Mouse (Mus musculus): ENCODE measurements around the gene Tm4sf20. TPM values are rescaled to one million over a fixed set of nuclear protein-coding genes. Genes with fewer than 3 reads are reported as not detected.

Tm4sf20 gene
- polyA plus RNA-seq (2015; fragmentation: Nextera tagmentation; extraction: Ambion mirVana) = 0.20 and 0.36 TPM in 2 replicates

GRCm38 (mm10) chr1:82768269-82768668 lies at the start of gene Tm4sf20:
Gene Tm4sf20, minus strand, starts transcription at chr1:82768461.
- Histone ChIP-seq H3K9me3 (replicated peaks) (no peaks in the 10 kb centered on the region), H3K4me3 (no peak within 1 kb of the TSS), H3K4me2 (no peak within 1 kb of the TSS), H3K36me3 (ENCODE audit: poor library complexity, severe bottlenecking) (no peaks in the 10 kb centered on the region), H3K4me1 (no peaks in the 10 kb centered on the region), H3K9ac (no peak within 1 kb of the TSS), H3K27me3 (no peaks in the 10 kb centered on the region), H3K27ac (no peak within 1 kb of the TSS)
- WGBS = 84% methylated on average over 5 of the region's 5 CpGs
- ATAC-seq = no peak

GRCm38 (mm10) chr1:82815941-82816716 lies 47.9 kb upstream of the Tm4sf20 start:
- no peaks in the 10 kb centered on the region for H3K4me1 ChIP-seq
- no peak overlapping the region for H3K4me3 ChIP-seq
- H3K27ac ChIP-seq = no peak overlapping the region
- no peak for ATAC-seq
- WGBS = 84% methylated on average over 17 of the region's 17 CpGs
- no peaks in the 10 kb centered on the region for H3K9me3 ChIP-seq (replicated peaks)
- H3K27me3 ChIP-seq = no peaks in the 10 kb centered on the region
- H3K36me3 ChIP-seq (ENCODE audit: poor library complexity, severe bottlenecking) = no peaks in the 10 kb centered on the region
- H3K4me2 ChIP-seq = no peak overlapping the region
- H3K9ac ChIP-seq = no peak overlapping the region

DNA sequence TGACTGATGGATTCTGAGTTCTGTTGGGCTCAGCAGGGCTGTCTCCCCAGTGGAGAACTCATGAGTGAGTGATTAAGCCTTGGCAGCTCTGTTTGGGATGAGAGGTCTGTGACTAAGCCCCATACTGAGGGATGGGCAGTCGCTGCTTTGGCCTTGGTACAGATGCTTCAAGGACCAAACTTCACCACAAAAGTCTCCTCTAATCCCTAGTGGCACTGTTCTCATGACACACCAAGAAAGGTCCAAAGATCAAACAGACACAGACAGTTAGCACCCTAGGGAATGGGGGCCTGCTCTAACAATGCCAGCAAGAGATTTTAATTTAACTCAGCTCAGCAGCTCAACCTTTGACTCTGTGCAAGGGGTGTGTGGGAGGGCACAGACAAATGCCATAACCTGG lies 43.5 kb upstream of the Tm4sf20 start:
- WGBS = 70% methylated on average over 1 of the region's 1 CpGs
- no peaks in the 10 kb centered on the region for H3K36me3 ChIP-seq (ENCODE audit: poor library complexity, severe bottlenecking)
- no peak overlapping the region for H3K27ac ChIP-seq
- H3K9ac ChIP-seq = no peak overlapping the region
- H3K4me1 ChIP-seq = no peaks in the 10 kb centered on the region
- H3K4me3 ChIP-seq = no peak overlapping the region
- H3K4me2 ChIP-seq = no peak overlapping the region
- no peaks in the 10 kb centered on the region for H3K9me3 ChIP-seq (replicated peaks)
- ATAC-seq = no peak
- H3K27me3 ChIP-seq = no peaks in the 10 kb centered on the region

DNA sequence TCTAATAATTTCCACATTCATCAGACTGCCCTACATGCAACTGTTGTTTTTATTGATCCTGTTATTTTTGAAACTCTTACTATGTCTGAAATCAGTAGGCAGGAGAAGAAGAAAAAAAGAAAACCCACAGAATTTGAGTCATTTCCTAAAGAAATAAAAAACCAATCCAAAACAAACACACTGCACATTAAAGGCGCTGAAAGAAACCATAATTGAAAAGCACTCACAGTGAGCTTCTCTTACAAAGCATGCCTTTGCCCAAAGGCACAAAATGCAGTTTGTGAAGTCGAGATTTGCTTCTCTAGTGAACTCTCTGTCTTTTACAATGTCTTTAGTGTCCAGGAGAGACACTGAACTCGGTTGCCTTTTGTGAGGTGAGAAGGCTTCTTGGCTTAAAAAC lies 40.3 kb upstream of the Tm4sf20 start:
- Histone ChIP-seq H3K9ac (no peak overlapping the region), H3K27me3 (no peaks in the 10 kb centered on the region), H3K4me1 (no peaks in the 10 kb centered on the region), H3K36me3 (ENCODE audit: poor library complexity, severe bottlenecking) (no peaks in the 10 kb centered on the region), H3K27ac (no peak overlapping the region), H3K9me3 (replicated peaks) (no peaks in the 10 kb centered on the region), H3K4me3 (no peak overlapping the region), H3K4me2 (no peak overlapping the region)
- WGBS = 74% methylated on average over 3 of the region's 3 CpGs
- no peak for ATAC-seq

GRCm38 (mm10) chr1:82807206-82807605 lies 38.9 kb upstream of the Tm4sf20 start:
- Histone ChIP-seq H3K9ac (no peak overlapping the region), H3K4me1 (no peaks in the 10 kb centered on the region), H3K4me2 (no peak overlapping the region), H3K9me3 (replicated peaks) (no peaks in the 10 kb centered on the region), H3K27ac (no peak overlapping the region), H3K27me3 (no peaks in the 10 kb centered on the region), H3K4me3 (no peak overlapping the region), H3K36me3 (ENCODE audit: poor library complexity, severe bottlenecking) (no peaks in the 10 kb centered on the region)
- WGBS = 78% methylated on average over 7 of the region's 7 CpGs
- ATAC-seq = no peak

GRCm38 (mm10) chr1:82806391-82806790 lies 38.1 kb upstream of the Tm4sf20 start:
- Histone ChIP-seq H3K9me3 (replicated peaks) (no peaks in the 10 kb centered on the region), H3K4me3 (no peak overlapping the region), H3K9ac (no peak overlapping the region), H3K27ac (no peak overlapping the region), H3K27me3 (no peaks in the 10 kb centered on the region), H3K4me1 (no peaks in the 10 kb centered on the region), H3K4me2 (no peak overlapping the region), H3K36me3 (ENCODE audit: poor library complexity, severe bottlenecking) (no peaks in the 10 kb centered on the region)
- ATAC-seq = no peak
- WGBS = 79% methylated on average over 8 of the region's 8 CpGs

- WGBS = 100% methylated on average over 1 of the region's 1 CpGs
- H3K4me3 ChIP-seq = no peak overlapping the region
Measured at GRCm38 (mm10) chr1:82804059-82804458, 35.8 kb upstream of the Tm4sf20 start.

GRCm38 (mm10) chr1:82803608-82804007 lies 35.3 kb upstream of the Tm4sf20 start:
- Histone ChIP-seq H3K27ac (no peak overlapping the region), H3K4me2 (no peak overlapping the region), H3K4me3 (no peak overlapping the region), H3K4me1 (no peaks in the 10 kb centered on the region), H3K9me3 (replicated peaks) (no peaks in the 10 kb centered on the region), H3K9ac (no peak overlapping the region), H3K36me3 (ENCODE audit: poor library complexity, severe bottlenecking) (no peaks in the 10 kb centered on the region), H3K27me3 (no peaks in the 10 kb centered on the region)
- ATAC-seq = no peak
- whole genome bisulfite sequencing = 76% methylated on average over 7 of the region's 7 CpGs

More at GRCm38 (mm10) chr1:82804059-82804458, 35.8 kb upstream of the Tm4sf20 start:
- H3K9me3 ChIP-seq (replicated peaks) = no peaks in the 10 kb centered on the region
- no peaks in the 10 kb centered on the region for H3K36me3 ChIP-seq (ENCODE audit: poor library complexity, severe bottlenecking)
- no peaks in the 10 kb centered on the region for H3K4me1 ChIP-seq
- no peak for ATAC-seq
- no peak overlapping the region for H3K9ac ChIP-seq
- no peak overlapping the region for H3K4me2 ChIP-seq
- no peaks in the 10 kb centered on the region for H3K27me3 ChIP-seq
- H3K27ac ChIP-seq = no peak overlapping the region

- no peak overlapping the region for H3K9ac ChIP-seq
- WGBS = 81% methylated on average over 12 of the region's 12 CpGs
- H3K9me3 ChIP-seq (replicated peaks) = no peaks in the 10 kb centered on the region
- H3K4me1 ChIP-seq = no peaks in the 10 kb centered on the region
- no peak overlapping the region for H3K4me2 ChIP-seq
- H3K36me3 ChIP-seq (ENCODE audit: poor library complexity, severe bottlenecking) = no peaks in the 10 kb centered on the region
- no peak for ATAC-seq
- H3K27me3 ChIP-seq = no peaks in the 10 kb centered on the region
- H3K4me3 ChIP-seq = no peak overlapping the region
- no peak overlapping the region for H3K27ac ChIP-seq
Measured at GRCm38 (mm10) chr1:82801105-82801783, 33.0 kb upstream of the Tm4sf20 start.

GRCm38 (mm10) chr1:82798922-82799321 lies 30.7 kb upstream of the Tm4sf20 start:
- no peaks in the 10 kb centered on the region for H3K9me3 ChIP-seq (replicated peaks)
- no peak overlapping the region for H3K27ac ChIP-seq
- no peak overlapping the region for H3K4me2 ChIP-seq
- no peaks in the 10 kb centered on the region for H3K4me1 ChIP-seq
- H3K27me3 ChIP-seq = no peaks in the 10 kb centered on the region
- no peak overlapping the region for H3K9ac ChIP-seq
- WGBS = 79% methylated on average over 4 of the region's 4 CpGs
- H3K36me3 ChIP-seq (ENCODE audit: poor library complexity, severe bottlenecking) = no peaks in the 10 kb centered on the region
- ATAC-seq = no peak
- H3K4me3 ChIP-seq = no peak overlapping the region

DNA sequence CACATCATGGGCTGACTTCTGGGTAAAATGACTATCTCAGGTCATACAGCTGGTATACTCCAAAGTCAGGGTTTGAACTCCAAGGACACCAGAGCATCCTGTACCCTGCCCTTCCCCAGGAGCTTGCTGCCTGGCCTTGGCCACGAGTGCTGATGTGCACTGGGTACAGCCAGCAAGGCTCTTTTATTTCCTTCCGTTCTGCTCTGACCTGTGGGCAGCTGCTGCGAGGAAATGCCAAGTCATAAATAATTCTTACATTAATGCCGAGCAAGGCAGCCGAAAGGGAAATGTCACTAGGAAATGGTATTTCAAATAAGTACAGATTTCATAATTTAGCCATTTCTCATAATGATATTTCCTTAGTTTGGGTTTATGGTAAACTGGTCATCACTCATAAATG lies 30.0 kb upstream of the Tm4sf20 start:
- Histone ChIP-seq H3K4me2 (no peak overlapping the region), H3K9me3 (replicated peaks) (no peaks in the 10 kb centered on the region), H3K9ac (no peak overlapping the region), H3K27me3 (no peaks in the 10 kb centered on the region), H3K4me1 (no peaks in the 10 kb centered on the region), H3K4me3 (no peak overlapping the region), H3K36me3 (ENCODE audit: poor library complexity, severe bottlenecking) (no peaks in the 10 kb centered on the region), H3K27ac (no peak overlapping the region)
- 80% methylated on average over 5 of the region's 5 CpGs for WGBS
- no peak for ATAC-seq

DNA sequence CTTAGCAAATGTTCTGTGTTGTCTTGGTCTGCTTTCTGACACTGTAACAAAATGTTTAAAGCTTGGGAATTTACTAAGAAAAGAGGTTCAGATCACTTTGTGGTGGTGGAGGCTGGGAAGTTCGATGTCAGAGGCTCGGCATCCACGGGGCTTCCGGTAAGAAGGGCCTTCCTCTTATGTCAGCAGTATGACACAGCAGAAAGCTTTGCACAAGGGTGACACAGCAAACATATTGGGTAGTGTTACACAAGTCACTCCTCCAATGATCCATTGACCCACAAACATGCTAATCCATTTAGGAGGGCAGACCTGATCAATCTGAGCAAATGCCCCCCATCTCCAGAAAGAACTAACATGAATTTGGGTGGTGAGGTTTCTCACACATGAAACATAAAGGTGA lies 28.8 kb upstream of the Tm4sf20 start:
- Histone ChIP-seq H3K4me3 (no peak overlapping the region), H3K27ac (no peak overlapping the region), H3K36me3 (ENCODE audit: poor library complexity, severe bottlenecking) (no peaks in the 10 kb centered on the region), H3K4me1 (no peaks in the 10 kb centered on the region), H3K4me2 (no peak overlapping the region), H3K9me3 (replicated peaks) (no peaks in the 10 kb centered on the region), H3K27me3 (no peaks in the 10 kb centered on the region), H3K9ac (no peak overlapping the region)
- 96% methylated on average over 4 of the region's 4 CpGs for WGBS
- ATAC-seq = no peak
